Mouse (Mus musculus) retina, postnatal 7 days (tissue): ENCODE results near the gene Kcnip1.

Experiments used
- DNase-seq: peaks from one replicate; pipeline ENCODE4 v3.0.0-alpha.2; 2012; ENCODE audit warnings: low read depth, low spot score

The Kcnip1 gene

GRCm38 (mm10) chr11:33843294-33843864 is 149.6 kb downstream of the Kcnip1 start:
- peak; percentile 24 for DNase-seq

GRCm38 (mm10) chr11:33839049-33839448 is 153.9 kb downstream of the Kcnip1 start:
- no peak for DNase-seq

GRCm38 (mm10) chr11:33829774-33830173 is 163.2 kb downstream of the Kcnip1 start:
- DNase-seq = no peak

GRCm38 (mm10) chr11:33827829-33828206 is 165.1 kb downstream of the Kcnip1 start:
- DNase-seq = no peak

- no peak for DNase-seq
Observed at GRCm38 (mm10) chr11:33827085-33827828, 165.7 kb downstream of the Kcnip1 start.

DNA sequence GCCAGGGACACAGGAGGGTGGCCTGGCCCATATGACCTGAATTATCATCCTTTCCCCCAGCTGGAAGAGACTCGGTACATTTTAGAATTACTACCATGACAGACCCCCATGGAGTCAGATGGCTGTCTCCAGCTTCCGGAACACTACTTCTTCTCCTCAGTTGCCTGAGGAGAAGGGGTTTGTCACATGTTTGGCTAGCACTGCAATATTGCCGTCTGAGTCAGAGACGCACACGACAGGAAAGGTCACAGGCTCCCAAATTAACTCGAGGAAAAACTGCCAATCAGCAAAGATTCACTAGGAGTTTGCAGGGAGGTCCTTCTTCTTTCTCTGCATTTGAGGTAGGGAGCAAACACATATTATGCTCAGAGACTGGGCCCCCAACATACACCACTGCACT is 168.2 kb downstream of the Kcnip1 start:
- no peak for DNase-seq

- DNase-seq = no peak
Observed at GRCm38 (mm10) chr11:33821331-33821730, 171.6 kb downstream of the Kcnip1 start.

DNA sequence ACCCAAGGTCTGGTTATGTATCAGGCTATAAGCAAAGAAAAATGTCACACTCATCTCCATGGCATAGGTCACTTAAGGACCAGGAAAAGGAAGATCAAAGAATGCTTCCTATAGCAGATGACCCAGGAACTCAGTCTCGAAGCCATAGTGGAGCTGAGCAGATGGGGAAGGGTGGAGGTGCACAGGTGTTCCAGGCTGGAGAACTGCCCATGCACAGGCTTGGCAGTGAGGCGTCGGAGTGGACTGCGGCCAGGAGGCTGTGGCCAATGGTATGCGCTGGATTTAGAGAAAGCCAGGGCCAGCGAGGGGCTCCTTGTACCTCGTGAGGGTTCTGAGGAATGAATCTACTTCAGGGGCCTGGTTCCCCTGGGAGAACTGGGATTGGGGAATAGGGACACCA is 172.1 kb downstream of the Kcnip1 start:
- no peak for DNase-seq

DNA sequence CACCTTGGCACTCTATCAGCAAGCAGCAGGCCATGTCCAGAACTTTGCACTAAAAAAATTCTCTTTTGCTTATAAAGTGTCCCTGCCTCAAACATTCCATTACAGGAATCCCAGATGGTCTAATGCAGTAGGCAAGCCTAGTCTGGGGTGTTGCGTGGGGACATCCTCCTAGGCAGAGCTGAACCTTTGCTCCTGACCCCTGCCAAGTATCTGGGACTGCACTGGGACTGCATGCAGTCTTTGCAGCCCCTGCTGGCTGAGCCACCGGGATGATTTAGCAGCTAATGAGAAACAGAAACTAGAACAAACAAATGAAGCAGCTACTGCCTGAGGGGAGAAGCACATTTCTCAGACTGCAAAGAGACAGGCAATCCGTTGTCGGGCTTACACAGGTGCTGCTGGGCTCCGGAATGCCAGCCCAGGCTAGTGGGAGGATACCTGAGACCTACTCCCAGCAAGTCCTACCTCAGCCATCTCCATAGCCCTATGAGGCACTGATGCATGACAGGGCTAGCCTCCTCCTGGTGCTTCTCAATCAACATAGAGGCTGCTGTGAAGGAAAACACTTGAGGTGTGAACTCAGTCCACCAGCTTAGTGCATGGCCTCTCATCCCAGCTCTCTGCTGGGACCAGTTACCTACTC is 174.0 kb downstream of the Kcnip1 start:
- DNase-seq = no peak

DNA sequence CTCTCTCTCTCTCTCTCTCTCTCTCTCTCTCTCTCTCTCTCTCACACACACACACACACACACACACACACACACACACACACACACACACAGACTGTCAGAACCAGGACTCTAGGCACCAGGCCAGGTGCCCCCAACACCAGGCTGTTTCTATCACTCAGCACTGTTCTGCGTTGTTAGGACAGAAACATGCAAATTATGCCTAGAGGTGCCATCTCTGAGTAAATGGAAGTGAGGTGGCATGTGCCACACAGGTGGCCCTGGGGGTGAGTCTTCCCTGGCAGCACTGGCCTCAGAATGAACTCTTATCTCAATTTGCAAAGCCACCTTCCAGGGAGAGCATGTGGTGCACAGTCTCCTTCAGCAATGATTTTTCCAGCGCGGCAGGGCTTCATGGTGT is 176.9 kb downstream of the Kcnip1 start:
- DNase-seq = no peak

DNA sequence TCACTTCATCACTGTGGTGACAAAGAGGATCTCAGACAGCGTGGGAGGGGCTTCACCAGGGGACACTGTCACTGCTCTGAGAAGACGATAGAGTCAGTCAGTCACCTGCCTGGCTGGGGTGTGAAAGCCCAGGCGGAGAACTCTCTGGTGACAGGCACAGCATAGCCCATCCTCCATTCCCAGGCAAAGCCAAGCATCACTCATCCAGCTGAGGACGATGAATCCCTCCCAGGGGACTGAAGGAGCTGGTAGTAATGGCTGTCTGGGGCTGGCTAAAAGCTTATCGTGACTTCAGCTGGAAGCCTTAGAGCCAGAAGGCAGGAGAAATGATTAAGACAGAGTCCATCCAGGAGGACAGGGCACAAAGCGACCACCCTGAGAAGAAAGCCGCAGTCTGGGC is 182.8 kb downstream of the Kcnip1 start:
- DNase-seq = no peak

DNA sequence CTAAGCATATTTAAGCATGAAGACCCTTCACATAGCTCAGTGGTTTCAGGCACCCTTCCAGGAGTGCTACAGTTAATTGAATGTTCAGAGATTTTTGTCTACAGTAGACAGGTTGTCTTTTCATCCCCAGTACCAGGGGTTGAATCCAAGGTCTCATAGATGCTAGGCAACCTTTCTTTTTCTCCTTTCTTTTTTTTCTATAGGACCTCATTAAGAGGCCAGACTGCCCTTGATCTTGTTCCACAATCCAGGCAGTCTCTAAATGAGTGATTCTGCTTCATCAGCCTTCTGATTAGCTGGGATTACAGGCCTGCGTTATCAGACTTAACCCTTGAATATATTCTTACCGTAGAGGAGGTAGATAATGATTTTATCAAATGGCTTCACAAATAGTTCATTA is 189.9 kb downstream of the Kcnip1 start:
- DNase-seq = no peak

- DNase-seq = no peak
Observed at GRCm38 (mm10) chr11:33800436-33801088, 192.4 kb downstream of the Kcnip1 start.

- no peak for DNase-seq
Observed at GRCm38 (mm10) chr11:33799933-33800332, 193.0 kb downstream of the Kcnip1 start.

DNA sequence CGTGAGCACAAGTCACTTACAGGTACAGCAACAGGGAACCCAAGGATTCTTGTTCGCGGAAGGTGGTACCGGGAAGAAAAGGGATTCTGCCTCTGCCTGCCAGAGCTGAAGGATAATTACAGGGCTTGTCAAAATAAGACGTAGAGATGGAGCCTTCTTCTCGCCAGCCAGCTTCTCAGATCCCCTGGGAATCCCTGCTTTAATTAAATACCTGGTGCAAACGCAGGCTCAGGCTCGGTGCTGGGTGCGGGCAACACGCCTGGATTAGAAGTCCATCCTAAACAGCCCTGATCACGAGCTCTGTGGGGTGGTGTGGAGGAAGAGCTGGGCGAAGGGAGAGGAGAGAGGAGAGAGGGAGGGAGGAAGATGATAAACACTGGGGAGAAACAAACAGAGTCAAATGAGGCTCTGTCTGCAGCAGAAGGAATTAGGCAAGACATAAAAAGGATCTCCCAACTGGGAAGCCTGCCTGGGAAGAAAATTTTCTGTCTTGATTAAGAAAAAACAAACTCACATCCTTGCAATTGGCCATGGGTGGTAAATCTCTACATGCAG is 194.8 kb downstream of the Kcnip1 start:
- DNase-seq = no peak

GRCm38 (mm10) chr11:33787362-33787761 is 205.6 kb downstream of the Kcnip1 start:
- DNase-seq = no peak

GRCm38 (mm10) chr11:33786572-33786971 is 206.4 kb downstream of the Kcnip1 start:
- no peak for DNase-seq

GRCm38 (mm10) chr11:33781561-33781971 is 211.4 kb downstream of the Kcnip1 start:
- DNase-seq = no peak

GRCm38 (mm10) chr11:33780263-33780662 is 212.7 kb downstream of the Kcnip1 start:
- no peak for DNase-seq

- DNase-seq = no peak
Observed at GRCm38 (mm10) chr11:33772615-33773141, 220.3 kb downstream of the Kcnip1 start.

DNA sequence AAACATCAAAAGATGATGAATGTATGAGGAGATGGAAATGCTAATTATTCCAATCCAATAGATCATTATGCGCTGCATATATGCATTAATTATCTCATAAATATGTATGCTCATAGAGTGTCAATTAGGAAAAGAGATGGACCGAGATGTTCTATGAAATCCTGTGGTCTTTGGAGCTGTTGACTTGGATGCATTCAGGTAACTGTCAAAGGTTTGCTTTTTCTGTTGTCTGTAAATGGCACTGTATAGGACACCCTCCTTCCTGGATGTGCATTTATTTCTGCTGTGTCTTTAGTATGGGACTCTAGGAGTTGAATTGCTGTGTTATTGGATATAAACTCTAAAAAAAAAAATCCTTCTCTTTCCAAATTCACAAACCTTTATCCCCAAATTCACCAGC is 220.9 kb downstream of the Kcnip1 start:
- no peak for DNase-seq
